Mouse (Mus musculus) T-helper 2 cell (primary cell): ENCODE results near the gene Hoxb2.

Experiments
- in situ Hi-C: fragments of 300-600 bp; cut with MboI, MseI; formaldehyde crosslinking; loops from one replicate; pipeline ENCODE4 v1.15.1; 2025; ENCODE audit warnings: high pct_unique_total_duplicates

Gene Hoxb2

DNA sequence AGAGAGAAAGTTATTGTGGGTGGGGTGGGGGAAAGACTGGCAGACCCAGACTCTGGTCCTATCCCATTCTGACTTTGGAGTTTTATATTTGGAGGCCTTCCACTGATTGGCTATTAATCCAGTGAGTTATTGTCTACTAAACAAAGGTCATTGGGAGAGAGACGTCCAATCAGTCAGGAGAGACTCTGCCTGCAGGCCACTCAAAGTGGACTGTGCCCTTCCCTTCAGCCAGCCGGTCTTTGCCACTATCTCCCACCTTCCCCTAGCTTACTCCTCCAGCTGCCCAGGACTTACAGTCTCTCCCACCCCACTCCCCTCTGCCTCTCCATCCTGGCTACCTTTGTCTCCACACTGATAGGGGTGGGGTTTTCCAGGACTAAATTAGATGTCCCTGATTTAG lies 13.7 kb upstream of the Hoxb2 start:
- in situ Hi-C loops = no loop called here

DNA sequence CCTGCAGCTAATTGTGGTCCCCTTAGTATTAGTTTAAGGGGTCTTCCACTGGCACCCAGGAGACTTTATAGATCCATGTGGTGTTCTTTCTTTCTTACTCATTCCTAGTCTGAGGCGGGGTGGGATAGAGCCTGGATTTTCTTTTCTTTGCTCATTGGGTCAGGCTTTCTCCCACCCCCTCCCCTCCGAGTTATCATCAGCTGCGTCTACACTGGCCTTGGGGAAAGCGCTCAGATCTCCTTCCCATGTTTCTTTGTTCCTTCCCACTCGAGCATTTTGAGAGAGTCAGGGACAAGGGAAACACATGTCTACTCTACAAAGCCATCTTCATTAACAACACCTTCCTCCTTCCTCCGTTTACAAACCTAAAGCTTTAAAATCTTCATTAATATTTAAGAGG lies 13.3 kb upstream of the Hoxb2 start:
- in situ Hi-C loops = no loop called here

DNA sequence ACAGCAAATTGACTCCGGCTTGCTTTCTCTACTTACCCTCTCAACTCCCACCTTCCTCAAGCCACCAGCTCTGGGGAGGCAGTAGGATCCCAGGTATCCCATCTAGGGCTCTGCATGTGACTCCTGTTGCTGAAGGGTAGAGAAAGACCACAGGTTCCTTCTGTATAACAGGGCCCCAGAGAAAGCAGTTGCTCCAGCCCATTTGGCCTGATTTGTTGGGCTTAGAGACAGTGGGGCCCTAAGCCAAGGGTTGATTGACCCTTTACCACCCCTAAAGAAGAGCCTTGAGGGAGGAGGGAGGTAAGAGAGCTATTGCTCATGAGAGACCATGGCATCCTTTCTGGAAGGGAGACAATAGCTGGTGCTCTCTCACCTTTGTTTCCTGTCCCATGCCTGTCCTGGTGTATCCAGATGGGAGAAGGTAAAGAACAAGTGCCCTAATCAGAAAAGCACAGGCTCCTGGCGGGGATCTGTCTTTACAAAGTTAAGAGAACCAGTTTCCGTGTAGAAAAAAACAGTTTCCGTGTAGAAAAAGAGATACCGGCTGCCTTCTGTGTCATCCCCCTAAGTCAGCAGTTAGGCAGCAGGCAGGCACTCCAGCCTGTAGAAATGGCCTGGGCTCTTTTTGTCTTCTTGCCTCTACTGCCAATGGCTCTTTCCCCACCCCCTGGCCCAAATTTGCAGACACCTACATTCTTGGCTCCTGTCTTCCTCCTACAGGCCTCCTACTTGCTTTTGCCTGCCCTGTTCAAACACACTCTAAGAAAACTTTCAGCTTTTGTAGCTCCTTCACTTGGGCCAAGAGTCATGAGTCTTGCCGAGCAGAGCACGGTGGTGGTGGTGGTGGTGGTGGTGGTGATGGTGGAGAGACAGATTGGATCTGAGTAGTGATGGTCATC lies 11.1 kb upstream of the Hoxb2 start:
- in situ Hi-C loops = no loop called here

DNA sequence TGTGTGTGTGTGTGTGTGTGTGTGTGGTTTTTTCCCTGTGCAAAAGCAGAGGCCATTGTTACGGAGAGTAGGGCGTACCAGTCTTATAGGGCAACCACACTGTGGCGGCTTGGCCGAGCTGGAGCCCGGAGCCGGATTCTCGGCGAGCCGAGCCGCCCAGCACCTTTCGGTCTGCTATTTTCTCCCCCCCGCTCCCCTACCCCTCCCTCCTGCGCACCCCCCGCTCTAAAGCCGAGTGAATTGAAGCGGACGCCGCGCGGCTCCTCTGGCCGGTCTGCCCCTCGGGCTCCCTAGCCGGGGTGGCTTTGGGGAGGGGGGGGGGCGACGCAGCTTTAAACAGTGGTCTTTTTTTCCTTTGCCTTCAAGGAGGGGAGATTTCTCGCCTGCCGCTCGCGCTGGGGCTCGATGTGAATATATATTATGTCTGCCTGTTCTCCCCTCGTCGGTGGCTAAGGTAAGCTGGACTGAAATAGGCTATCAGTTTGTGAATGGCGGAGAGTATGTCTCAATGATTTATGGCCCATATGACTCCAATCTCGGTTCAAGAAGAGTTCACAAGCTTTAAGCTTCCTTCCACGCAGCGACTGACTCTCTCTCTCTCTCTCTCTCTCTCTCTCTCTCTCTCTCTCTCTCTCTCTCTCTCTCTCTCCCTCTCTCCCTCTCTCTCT lies 9.5 kb upstream of the Hoxb2 start:
- in situ Hi-C loops = no loop called here

DNA sequence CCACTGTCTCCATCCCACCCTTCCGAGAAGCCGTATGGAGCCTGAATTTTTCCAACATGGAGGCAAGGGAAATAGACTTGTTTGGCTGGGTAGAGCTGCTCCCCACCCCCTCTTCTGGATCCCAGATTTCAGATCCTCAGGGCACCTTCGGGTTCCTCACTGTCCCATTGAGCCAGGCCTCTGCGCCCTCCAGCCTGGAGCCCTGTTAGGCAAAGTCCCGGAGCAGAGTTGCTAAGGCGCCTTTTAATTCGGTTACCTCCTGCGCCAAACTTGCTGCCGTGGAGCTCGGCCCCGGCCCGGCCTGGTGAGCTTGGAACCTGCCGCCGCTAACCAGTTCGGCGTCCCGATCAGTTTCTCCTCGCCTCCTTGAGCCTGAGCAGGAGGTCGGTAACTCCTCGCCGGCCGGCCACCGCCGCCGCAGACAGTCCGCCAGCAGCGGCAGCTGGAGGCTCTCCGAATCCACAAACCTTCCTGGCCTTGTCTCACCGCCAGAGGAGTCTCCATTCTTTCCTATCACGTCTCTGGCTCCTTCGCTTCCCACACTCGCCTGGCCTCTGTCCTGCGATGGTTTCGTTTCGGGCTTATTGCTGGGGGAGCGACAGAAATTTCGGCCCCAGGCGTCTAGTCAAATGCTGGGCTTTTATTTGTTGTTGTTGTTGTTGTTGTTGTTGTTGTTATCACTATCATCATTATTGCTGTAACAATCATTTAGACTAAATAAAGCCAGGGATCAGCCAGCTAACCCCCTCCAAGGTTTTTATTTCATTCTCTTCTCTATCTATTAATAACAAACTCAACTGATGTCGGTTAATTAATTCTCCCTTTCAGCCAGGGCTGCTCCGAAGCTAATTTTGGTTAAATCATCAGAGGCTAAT lies 8.4 kb upstream of the Hoxb2 start:
- in situ Hi-C loops = no loop called here

DNA sequence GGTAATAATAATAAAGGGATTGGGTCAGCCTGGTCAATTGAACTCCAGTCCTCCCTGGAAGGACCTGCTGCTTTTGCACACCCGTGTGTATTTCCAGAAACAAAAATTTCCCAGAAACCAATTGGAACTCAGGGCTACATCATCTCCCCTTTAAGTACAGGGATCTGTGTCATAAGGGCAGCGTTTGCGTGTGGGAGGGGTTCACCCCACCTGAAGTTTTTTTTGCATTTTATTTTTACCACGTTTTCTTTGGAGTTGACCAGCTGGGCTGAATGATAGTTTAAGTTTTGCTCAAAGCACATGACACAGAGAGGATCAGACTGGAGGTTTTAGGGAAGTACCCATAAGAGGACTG lies 7.8 kb upstream of the Hoxb2 start:
- in situ Hi-C loops = no loop called here

DNA sequence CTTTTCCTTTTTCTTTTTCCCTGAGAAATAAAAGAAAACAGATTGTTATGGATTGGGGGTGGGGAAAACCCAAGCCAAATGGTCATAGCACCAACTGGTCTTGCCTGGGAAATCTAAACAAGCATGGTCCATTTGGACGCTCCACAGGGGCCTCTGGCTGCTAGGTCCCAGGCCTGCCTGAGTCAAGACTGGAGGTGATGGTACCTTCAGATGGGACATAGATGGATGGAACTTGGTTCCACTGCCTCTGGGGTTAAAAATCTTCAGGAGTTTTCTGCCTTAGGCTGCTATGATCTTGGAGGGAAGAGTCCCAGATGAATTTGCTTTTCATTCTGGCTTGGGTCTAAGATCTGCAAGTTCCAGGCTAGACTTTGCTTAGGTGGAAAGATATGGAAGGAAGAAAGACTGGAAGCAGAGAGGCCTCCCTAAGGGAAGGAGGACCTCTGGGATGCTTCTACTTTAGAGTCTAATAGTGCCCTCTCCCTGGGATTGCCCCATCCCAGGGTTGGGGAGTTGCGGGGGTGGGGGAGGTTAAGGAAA lies 7.0 kb upstream of the Hoxb2 start:
- in situ Hi-C loops = no loop called here

DNA sequence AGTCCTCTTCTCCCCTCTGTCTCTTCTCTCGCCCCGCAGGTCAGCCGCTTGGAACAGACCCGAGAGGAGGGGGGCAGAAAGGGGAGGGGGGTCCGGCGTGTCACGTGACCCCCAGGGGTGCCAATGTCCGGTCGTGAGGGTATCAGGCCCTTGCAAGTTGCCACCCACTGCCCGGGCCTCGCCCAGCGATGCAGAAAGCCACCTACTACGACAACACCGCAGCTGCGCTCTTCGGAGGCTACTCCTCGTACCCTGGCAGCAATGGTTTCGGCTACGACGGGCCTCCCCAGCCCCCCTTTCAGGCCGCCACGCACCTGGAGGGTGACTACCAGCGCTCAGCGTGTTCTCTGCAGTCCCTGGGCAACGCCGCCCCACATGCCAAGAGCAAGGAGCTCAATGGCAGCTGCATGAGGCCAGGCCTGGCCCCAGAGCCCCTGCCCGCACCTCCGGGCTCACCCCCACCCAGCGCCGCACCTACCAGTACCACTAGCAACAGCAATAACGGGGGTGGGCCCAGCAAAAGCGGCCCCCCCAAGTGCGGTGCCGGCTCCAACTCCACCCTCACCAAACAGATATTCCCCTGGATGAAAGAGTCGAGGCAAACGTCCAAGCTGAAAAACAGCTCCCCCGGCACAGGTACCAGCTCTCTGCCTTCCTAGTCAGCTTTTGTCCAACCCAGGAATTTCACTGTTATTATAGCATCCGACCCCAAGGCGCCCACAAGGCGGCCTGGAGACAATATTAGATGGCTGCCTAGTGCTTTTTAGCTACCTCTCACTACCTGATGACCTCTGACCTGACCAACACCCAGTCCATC lies 6.1 kb upstream of the Hoxb2 start:
- in situ Hi-C loops = no loop called here

DNA sequence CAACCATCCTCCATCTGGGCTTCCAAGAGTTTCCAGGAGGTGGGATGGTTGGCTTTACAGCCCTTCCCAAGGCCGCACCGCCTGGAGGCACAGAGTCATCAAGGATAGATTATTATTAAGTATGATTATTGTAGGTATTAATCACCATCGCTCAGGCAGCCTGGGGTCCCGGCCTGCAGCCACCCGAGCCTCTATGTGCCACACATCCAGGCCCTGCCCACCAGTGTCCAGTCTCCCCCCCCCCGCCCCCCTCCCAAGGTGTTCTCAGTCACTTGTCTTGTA lies 5.5 kb upstream of the Hoxb2 start:
- in situ Hi-C loops = no loop called here

DNA sequence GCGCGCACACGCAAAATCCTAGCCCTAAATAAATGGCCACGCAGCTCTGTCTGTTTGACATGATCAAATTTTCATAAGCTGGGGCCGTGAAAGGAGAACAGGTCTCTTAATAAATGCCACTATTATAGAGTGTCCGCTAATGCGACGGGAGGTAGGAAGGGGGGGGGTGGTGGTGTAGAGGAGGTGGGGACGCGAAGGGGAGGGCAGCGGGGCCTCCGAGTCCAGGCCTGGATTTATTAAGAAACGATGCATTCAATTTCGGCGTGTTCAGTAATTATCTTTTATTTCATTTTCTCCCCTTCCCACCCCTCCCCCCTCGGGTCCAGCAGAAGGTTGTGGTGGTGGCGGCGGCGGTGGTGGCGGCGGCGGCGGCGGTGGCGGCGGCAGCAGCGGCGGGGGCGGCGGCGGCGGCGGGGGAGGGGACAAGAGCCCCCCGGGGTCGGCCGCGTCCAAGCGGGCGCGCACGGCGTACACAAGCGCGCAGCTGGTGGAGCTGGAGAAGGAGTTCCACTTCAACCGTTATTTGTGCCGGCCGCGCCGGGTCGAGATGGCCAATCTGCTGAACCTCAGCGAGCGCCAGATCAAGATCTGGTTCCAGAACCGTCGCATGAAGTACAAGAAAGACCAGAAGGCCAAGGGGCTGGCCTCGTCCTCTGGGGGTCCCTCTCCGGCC lies 5.0 kb upstream of the Hoxb2 start:
- in situ Hi-C loops = no loop called here

DNA sequence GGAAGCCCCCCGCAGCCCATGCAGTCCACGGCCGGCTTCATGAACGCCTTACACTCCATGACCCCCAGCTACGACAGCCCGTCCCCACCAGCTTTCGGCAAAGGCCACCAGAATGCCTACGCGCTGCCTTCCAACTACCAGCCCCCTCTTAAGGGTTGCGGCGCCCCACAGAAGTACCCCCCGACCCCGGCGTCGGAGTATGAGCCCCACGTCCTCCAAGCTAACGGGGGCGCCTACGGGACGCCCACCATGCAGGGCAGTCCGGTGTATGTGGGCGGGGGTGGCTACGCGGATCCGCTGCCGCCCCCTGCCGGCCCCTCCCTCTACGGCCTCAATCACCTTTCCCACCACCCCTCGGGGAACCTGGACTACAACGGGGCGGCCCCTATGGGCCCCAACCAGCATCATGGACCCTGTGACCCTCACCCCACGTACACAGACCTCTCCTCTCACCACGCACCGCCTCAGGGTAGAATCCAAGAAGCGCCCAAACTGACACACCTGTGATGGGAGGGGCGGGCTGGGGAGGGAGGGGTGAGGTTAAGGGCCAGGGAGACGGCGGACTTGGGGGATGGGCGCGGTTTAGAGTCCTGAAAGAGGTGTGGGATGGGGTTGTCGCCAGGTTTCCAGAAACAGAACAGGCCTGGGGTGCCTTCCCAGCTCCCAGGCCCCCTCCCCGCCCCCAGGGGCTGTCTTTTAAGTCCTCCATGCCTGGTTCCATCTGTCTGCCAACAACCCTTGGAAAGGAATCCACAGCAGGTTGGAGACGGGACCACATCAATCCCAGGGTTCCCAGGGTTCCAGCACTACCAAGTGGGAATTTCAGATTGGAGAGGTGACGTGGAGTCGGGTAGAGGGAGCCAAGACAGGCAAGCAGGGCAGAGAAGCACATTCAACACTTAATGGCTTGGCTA lies 4.2 kb upstream of the Hoxb2 start:
- in situ Hi-C loops = no loop called here

DNA sequence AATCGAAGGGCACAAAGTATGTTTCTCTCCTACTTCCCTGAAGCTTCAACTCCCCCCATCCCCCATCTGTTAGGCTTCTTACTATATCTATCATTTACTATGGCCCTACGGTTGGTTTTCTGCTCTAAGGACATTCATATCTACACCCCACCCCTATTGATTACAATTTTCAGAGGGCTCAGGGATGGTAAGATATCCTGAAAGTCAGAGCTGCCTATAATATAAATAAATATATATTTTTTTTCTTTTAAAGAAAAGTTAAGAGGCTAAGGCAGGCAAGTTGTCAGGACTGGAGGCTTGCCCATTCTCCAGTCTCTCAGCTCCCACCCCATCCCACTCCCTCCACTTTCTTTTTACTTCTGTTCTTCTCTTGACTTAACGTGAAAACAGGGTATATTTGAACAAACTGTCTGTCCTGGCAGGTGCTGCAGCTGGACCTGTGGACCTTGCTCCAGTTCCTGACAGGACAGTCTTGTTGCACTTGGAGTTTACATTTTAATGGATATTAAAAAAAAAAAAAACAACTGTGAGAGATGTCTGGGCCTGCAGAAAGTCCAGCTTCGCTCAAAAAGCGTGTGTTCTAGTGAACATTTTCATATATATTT lies 3.3 kb upstream of the Hoxb2 start:
- in situ Hi-C loops = no loop called here

DNA sequence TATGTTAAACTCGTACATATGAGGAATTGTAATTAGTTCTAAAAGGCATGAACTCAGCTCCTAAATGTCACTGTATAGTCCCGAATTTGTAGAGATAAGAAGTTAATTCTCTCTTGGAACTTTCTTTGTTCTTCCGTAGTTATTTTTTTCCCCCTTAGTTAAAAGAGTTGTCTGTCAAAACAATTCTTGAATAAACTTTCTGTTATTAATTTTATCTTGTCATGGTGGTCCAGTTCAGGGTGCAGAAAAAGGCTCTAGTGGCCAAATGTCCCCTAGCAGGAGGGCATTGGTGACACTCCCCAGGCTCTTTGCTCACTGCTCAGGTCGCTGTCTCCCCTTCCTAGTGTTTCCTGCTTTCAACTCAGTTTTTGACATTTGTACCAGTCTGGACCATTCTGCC lies 2.6 kb upstream of the Hoxb2 start:
- in situ Hi-C loops = no loop called here

DNA sequence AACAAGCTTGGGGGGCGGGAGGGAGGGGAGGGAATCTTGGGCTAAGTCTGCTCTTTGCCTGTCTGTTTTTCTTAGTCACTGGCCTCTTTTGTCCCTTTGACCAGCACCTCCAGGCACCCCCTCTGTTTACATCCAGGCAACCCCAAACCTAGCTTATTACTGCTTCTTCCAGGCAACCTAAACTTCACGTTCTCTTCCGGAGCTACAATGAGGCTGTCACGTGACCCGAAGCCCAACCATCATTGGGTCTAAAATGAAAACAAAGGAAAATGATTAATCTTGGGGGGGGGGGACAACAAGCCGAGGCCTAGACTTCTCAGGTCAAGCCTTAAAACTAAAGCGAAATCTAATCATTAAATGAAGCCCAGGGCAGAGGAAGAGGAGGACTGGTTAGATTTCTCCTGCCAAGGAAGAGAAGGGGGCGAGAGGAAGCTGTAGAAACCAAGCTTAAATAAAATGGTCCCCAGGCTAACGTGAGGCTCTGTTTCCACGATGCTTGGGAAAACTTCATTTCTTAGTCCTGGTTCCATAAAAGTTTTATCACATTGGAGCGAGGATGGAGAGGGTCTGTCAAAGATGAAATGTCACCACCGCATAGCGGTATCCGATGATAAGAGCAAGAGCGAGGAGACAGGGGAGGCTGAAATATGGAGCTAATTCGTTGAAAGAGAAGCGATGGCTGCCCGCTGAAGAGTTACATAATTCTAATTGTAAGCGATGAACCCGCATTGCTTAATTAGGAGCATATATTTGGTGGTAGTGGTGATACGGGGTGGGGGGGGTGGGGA lies 2.0 kb upstream of the Hoxb2 start:
- in situ Hi-C loops = no loop called here

DNA sequence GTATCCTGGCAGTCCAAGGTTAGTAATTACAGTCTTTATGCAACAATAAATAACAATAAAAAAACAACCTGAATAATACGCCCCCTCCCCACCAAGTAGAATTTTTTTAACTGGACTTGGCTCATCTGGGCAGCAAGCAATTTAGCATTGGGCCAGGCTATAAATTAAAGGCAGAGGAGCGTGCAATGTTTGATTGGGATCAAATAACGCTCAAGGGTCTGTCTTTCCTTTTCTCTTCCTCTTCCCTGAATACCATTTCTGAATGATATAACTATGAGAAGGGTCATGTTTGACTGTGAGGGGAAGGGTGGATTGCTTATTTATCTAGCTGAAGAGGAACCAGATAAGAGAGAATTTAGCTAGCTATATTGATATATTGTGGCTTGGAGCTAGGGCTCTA lies 1.3 kb upstream of the Hoxb2 start:
- in situ Hi-C loops = no loop called here

DNA sequence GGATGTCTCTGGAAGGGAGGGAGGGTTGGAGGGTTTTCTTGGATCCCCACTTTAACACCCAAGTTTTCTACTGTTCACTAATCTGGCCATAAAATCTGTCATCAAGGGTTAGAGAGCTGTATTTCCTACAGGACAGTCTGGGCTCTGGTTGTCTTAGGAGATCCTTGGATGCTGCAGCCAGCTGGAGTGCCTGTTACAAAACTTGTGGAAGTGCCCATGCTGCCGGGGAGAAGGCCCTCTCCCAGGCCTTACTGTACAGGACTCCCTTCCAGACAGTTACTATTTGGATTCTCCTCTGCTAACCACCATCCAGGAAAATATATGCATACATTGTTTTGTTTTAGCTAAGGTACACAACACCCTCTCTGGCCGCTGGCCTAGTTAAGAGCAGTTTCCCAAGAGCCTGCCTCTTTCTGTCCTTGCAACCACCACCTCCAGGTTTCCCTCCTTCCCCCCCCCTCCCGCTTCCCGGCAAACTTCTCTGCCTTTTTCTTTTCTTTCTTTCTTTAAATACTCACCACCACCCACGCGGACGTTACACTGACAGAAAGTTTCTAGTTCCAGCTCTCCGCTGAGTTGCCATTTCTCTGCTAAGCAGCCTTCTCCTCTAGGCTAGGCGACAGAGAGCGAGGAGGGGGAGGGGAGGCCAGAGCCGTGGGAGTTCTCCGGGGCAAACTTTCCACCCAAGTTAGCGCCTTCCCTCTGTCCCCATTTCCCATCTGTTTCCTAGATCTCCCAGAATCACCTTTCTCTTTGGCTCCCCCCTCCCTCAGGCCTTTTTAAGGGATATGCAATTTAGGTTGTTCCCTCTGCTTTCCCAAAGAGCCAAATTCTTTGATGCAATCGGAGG lies 609 bp upstream of the Hoxb2 start:
- in situ Hi-C loops = no loop called here

DNA sequence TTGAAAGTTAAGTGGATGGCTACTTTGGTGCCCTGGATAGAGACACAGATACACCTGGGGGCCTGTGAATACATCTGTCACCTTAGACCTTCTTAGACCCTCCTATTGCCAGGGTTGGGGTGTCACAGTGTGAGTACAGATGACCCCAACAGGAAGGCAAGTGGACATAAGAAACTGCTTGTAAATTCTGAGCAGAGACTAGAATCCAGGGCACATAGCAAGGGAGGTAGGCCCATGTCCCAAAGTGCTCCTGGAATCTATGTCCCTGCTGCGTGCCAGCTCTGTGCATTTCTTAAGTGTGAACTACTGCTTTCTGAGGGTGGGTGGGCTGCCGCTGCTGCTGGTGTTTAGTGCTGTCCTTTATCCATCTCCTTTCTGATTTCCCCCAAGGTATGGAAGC lies 466 bp downstream of the Hoxb2 start:
- in situ Hi-C loops = no loop called here

DNA sequence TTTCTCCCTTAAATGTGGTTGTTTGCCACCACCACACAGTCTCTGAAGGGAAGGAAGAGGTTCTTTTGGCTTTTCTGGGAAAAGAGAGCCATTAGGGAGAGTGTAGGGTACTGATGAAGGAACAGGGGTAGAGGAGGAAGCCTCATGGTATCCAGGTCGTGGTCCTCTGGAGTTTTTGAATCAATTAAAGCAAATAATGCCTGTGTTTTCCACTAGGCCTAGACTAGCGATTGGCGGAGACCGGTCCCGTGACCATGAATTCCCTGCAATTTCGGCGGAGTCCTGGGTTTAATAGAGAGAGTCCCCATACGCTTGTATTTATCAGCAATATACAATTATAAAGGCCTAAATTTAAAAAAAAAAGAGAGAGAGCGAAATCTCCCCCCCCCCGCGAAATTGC lies 987 bp downstream of the Hoxb2 start:
- in situ Hi-C loops = no loop called here
